Mouse (Mus musculus) limb, embryonic 14.5 days (tissue): Measurements from ENCODE around the gene Prf1. TPM values are rescaled to one million over a fixed set of nuclear protein-coding genes. Genes with fewer than 3 reads are reported as not detected.
A peak's percentile ranks its signal among the peaks of the same experiment; 100 is the strongest.

Source experiments
- ATAC-seq: fragments of 200-750 bp; cut with Nextera tagmentation; 2 replicates; pipeline ENCODE4 v1.8.0; 2017; ENCODE audit warnings: low read depth, moderate number of reproducible peaks, moderate TSS enrichment; ENCODE audit not compliant: low FRiP score
- DNase-seq: peaks from one replicate; pipeline ENCODE4 v3.0.0-alpha.2; 2015; ENCODE audit warnings: low spot score
- H3K27ac ChIP-seq: fragments of 300-500 bp; sonication (generic); replicated peaks from 2 replicates; pipeline ENCODE4 v1.5.1; 2014; ENCODE audit warnings: low read depth, mild to moderate bottlenecking, low read length, moderate library complexity, mixed read lengths
- H3K27me3 ChIP-seq: fragments of 300-500 bp; sonication (generic); 2 replicates; pipeline ENCODE4 v1.6.1; 2014; ENCODE audit warnings: low read length, mixed read lengths; ENCODE audit not compliant: control insufficient read depth, insufficient read depth
- H3K36me3 ChIP-seq: fragments of 300-500 bp; sonication (generic); 2 replicates; pipeline ENCODE4 v1.6.1; 2014; ENCODE audit warnings: mild to moderate bottlenecking, low read length, moderate library complexity, mixed read lengths; ENCODE audit not compliant: control insufficient read depth, insufficient read depth
- H3K4me1 ChIP-seq: fragments of 300-500 bp; sonication (generic); 2 replicates; pipeline ENCODE4 v1.6.1; 2014; ENCODE audit warnings: antibody characterized with exemption, low read length, mixed read lengths; ENCODE audit not compliant: control insufficient read depth, insufficient read depth
- H3K4me2 ChIP-seq: fragments of 300-500 bp; sonication (generic); replicated peaks from 2 replicates; pipeline ENCODE4 v1.6.1; 2014; ENCODE audit warnings: low read depth, mild to moderate bottlenecking, low read length, moderate library complexity; ENCODE audit not compliant: severe bottlenecking
- H3K4me3 ChIP-seq: fragments of 300-500 bp; sonication (generic); replicated peaks from 2 replicates; pipeline ENCODE4 v1.5.1; 2014; ENCODE audit warnings: low read length
- H3K9ac ChIP-seq: fragments of 300-500 bp; sonication (generic); 2 replicates; pipeline ENCODE4 v1.6.1; 2014; ENCODE audit warnings: mild to moderate bottlenecking, low read depth, low read length, moderate library complexity; ENCODE audit not compliant: severe bottlenecking
- H3K9me3 ChIP-seq: fragments of 300-500 bp; sonication (generic); 2 replicates; pipeline ENCODE4 v1.6.1; 2016; ENCODE audit warnings: low read length; ENCODE audit not compliant: control insufficient read depth
- POLR2A ChIP-seq: fragments of 200-500 bp; IDR thresholded peaks from 2 replicates; pipeline ENCODE4 v1.8.0; 2012; ENCODE audit warnings: inconsistent platforms, mild to moderate bottlenecking, moderate library complexity, borderline replicate concordance; ENCODE audit not compliant: insufficient read depth, insufficient read length; ENCODE audit errors: extremely low read depth
- whole genome bisulfite sequencing: fragments of 180-500 bp; shearing (Covaris S2); extraction: QIAGEN DNeasy Blood & Tissue Kit; methylation state at CpG from one replicate; pipeline ENCODE4 v1.1.7; 2014; 5-methylcytosine and 5-hydroxymethylcytosine counted together
- polyA plus RNA-seq, 2 experiments: library from polyadenylated mRNA; depleted of rRNA in 1 of 2; stranded (reverse) in 1 of 2; unstranded in 1 of 2; fragments of >200 nt; fragmentation: Nextera tagmentation in 1 of 2; extraction: Ambion mirVana in 1 of 2; gene quantifications; 2 replicates each; pipeline versions ENCODE4 v1.2.1 to v1.2.3; 2012 to 2014

The Prf1 gene
- polyA plus RNA-seq, 2 experiments: not detected

- Histone ChIP-seq H3K36me3 (peaks cover 10% of the 10 kb centered on the region), H3K9ac (no peak overlapping the region), H3K27me3 (no peaks in the 10 kb centered on the region), H3K4me1 (no peaks in the 10 kb centered on the region), H3K4me2 (no peak overlapping the region), H3K4me3 (no peak overlapping the region), H3K27ac (no peak overlapping the region), H3K9me3 (no peaks in the 10 kb centered on the region)
- ATAC-seq (peak; percentile 46; the same call in 1 of the 2 replicates), DNase-seq (no peak)
- 66% methylated on average over 6 of the region's 6 CpGs for WGBS
- no peak for TF ChIP-seq POLR2A
These were observed 43.9 kb downstream of the Prf1 start for GRCm38 (mm10) chr10:61341557-61341956.

- 94% methylated on average over 13 of the region's 13 CpGs for WGBS
- no peak for ATAC-seq
- H3K4me3 ChIP-seq: no peak overlapping the region
- no peak overlapping the region for H3K4me2 ChIP-seq
- no peaks in the 10 kb centered on the region for H3K9me3 ChIP-seq
- peaks cover 10% of the 10 kb centered on the region for H3K36me3 ChIP-seq
- no peak for DNase-seq
- no peak overlapping the region for H3K9ac ChIP-seq
- TF ChIP-seq POLR2A: no peak
- no peaks in the 10 kb centered on the region for H3K27me3 ChIP-seq
- no peak overlapping the region for H3K27ac ChIP-seq
- H3K4me1 ChIP-seq: no peaks in the 10 kb centered on the region
These were observed 45.1 kb downstream of the Prf1 start for GRCm38 (mm10) chr10:61342750-61343149.

GRCm38 (mm10) chr10:61343950-61344349 is 46.3 kb downstream of the Prf1 start:
- H3K4me1 ChIP-seq: no peaks in the 10 kb centered on the region
- no peak overlapping the region for H3K27ac ChIP-seq
- ATAC-seq (no peak), DNase-seq (peak; percentile 15)
- H3K27me3 ChIP-seq: no peaks in the 10 kb centered on the region
- H3K9me3 ChIP-seq: no peaks in the 10 kb centered on the region
- no peak overlapping the region for H3K4me3 ChIP-seq
- no peak overlapping the region for H3K9ac ChIP-seq
- 69% methylated on average over 8 of the region's 8 CpGs for WGBS
- no peak overlapping the region for H3K4me2 ChIP-seq
- H3K36me3 ChIP-seq: peaks cover 15% of the 10 kb centered on the region
- TF ChIP-seq POLR2A: no peak

- peaks cover 22% of the 10 kb centered on the region for H3K36me3 ChIP-seq
- DNase-seq: no peak
These were observed 47.5 kb downstream of the Prf1 start for GRCm38 (mm10) chr10:61345179-61345578.

GRCm38 (mm10) chr10:61346374-61346773 is 48.7 kb downstream of the Prf1 start:
- no peak overlapping the region for H3K27ac ChIP-seq
- no peak overlapping the region for H3K4me2 ChIP-seq
- no peaks in the 10 kb centered on the region for H3K27me3 ChIP-seq
- H3K36me3 ChIP-seq: peaks cover 34% of the 10 kb centered on the region
- ATAC-seq (no peak), DNase-seq (no peak)
- no peaks in the 10 kb centered on the region for H3K9me3 ChIP-seq
- WGBS: 14% methylated on average over 10 of the region's 10 CpGs
- no peaks in the 10 kb centered on the region for H3K4me1 ChIP-seq
- TF ChIP-seq POLR2A: no peak
- no peak overlapping the region for H3K9ac ChIP-seq
- no peak overlapping the region for H3K4me3 ChIP-seq

More at GRCm38 (mm10) chr10:61345179-61345578, 47.5 kb downstream of the Prf1 start:
- no peak overlapping the region for H3K4me2 ChIP-seq
- no peak overlapping the region for H3K4me3 ChIP-seq
- 76% methylated on average over 8 of the region's 8 CpGs for WGBS
- no peak overlapping the region for H3K9ac ChIP-seq
- ATAC-seq: no peak
- H3K27ac ChIP-seq: no peak overlapping the region
- no peak for TF ChIP-seq POLR2A
- no peaks in the 10 kb centered on the region for H3K4me1 ChIP-seq
- H3K27me3 ChIP-seq: no peaks in the 10 kb centered on the region
- no peaks in the 10 kb centered on the region for H3K9me3 ChIP-seq

- no peak for TF ChIP-seq POLR2A
- DNase-seq: no peak
- Histone ChIP-seq H3K4me3 (no peak overlapping the region), H3K27ac (no peak overlapping the region), H3K9ac (no peak overlapping the region), H3K4me1 (no peaks in the 10 kb centered on the region), H3K4me2 (no peak overlapping the region), H3K36me3 (peaks cover 50% of the 10 kb centered on the region), H3K27me3 (no peaks in the 10 kb centered on the region), H3K9me3 (no peaks in the 10 kb centered on the region)
- ATAC-seq: no peak
- 65% methylated on average over 4 of the region's 4 CpGs for WGBS
These were observed 53.6 kb downstream of the Prf1 start for GRCm38 (mm10) chr10:61351216-61351615.

Other genes with a start within 250 kb of the Prf1 start
- 7.7 and 9.3 TPM in 2 replicates for gene Pcbd1, start 208.5 kb upstream of the Prf1 start, polyA plus RNA-seq (2012; rRNA removed)
- 13.1 and 15.2 TPM in 2 replicates for gene Pcbd1, start 208.5 kb upstream of the Prf1 start, polyA plus RNA-seq (2014; fragmentation: Nextera tagmentation; extraction: Ambion mirVana)
- gene Sgpl1, start 150.1 kb upstream of the Prf1 start, polyA plus RNA-seq (2012; rRNA removed): 60.6 and 68.9 TPM in 2 replicates
- 81.0 and 94.1 TPM in 2 replicates for gene Sgpl1, start 150.1 kb upstream of the Prf1 start, polyA plus RNA-seq (2014; fragmentation: Nextera tagmentation; extraction: Ambion mirVana)
- gene Tbata, start 125.9 kb upstream of the Prf1 start, polyA plus RNA-seq (2012; rRNA removed): 0.13 and 0.22 TPM in 2 replicates
- gene Tbata, start 125.9 kb upstream of the Prf1 start, polyA plus RNA-seq (2014; fragmentation: Nextera tagmentation; extraction: Ambion mirVana): 0.19 TPM in 1 of 2 replicates, not detected in the other
- 11.1 and 13.7 TPM in 2 replicates for gene Adamts14, start 24.4 kb upstream of the Prf1 start, polyA plus RNA-seq (2012; rRNA removed)
- gene Adamts14, start 24.4 kb upstream of the Prf1 start, polyA plus RNA-seq (2014; fragmentation: Nextera tagmentation; extraction: Ambion mirVana): 3.5 and 5.1 TPM in 2 replicates
- gene Pald1, start 85.7 kb downstream of the Prf1 start, polyA plus RNA-seq (2012; rRNA removed): 24.9 and 28.2 TPM in 2 replicates
- 18.8 and 19.4 TPM in 2 replicates for gene Pald1, start 85.7 kb downstream of the Prf1 start, polyA plus RNA-seq (2014; fragmentation: Nextera tagmentation; extraction: Ambion mirVana)
- 0.10 and 0.16 TPM in 2 replicates for gene Nodal, start 120.1 kb downstream of the Prf1 start, polyA plus RNA-seq (2012; rRNA removed)
- 0.19 TPM in 1 of 2 replicates, not detected in the other for gene Nodal, start 120.1 kb downstream of the Prf1 start, polyA plus RNA-seq (2014; fragmentation: Nextera tagmentation; extraction: Ambion mirVana)
- gene Eif4ebp2, start 154.8 kb downstream of the Prf1 start, polyA plus RNA-seq (2012; rRNA removed): 55.4 and 77.6 TPM in 2 replicates
- gene Eif4ebp2, start 154.8 kb downstream of the Prf1 start, polyA plus RNA-seq (2014; fragmentation: Nextera tagmentation; extraction: Ambion mirVana): 42.7 and 50.4 TPM in 2 replicates
- gene Lrrc20, start 178.0 kb downstream of the Prf1 start, polyA plus RNA-seq (2012; rRNA removed): 11.3 and 15.3 TPM in 2 replicates
- gene Lrrc20, start 178.0 kb downstream of the Prf1 start, polyA plus RNA-seq (2014; fragmentation: Nextera tagmentation; extraction: Ambion mirVana): 10.2 and 10.4 TPM in 2 replicates